Mouse (Mus musculus) midbrain, embryonic 10.5 days (tissue): ENCODE data around the gene Scd1. TPM values are rescaled to one million over a fixed set of nuclear protein-coding genes. Genes with fewer than 3 reads are reported as not detected.

ENCODE experiments used
- DNase-seq: peaks from one replicate; pipeline ENCODE4 v3.0.0-alpha.2; 2017; ENCODE audit warnings: low spot score
- H3K27ac ChIP-seq: fragments of 300-500 bp; sonication (generic); replicated peaks from 2 replicates; pipeline ENCODE4 v1.5.1; 2016; ENCODE audit warnings: mild to moderate bottlenecking
- H3K27me3 ChIP-seq: fragments of 300-500 bp; sonication (generic); 2 replicates; pipeline ENCODE4 v1.6.1; 2016; ENCODE audit warnings: low read depth, mild to moderate bottlenecking; ENCODE audit not compliant: poor library complexity, severe bottlenecking
- H3K36me3 ChIP-seq: fragments of 300-500 bp; sonication (generic); 2 replicates; pipeline ENCODE4 v1.6.1; 2016; ENCODE audit warnings: mild to moderate bottlenecking, moderate library complexity
- H3K4me1 ChIP-seq: fragments of 300-500 bp; sonication (generic); 2 replicates; pipeline ENCODE4 v1.6.1; 2016
- H3K4me3 ChIP-seq: fragments of 300-500 bp; sonication (generic); 2 replicates; pipeline ENCODE4 v1.5.1; 2016; ENCODE audit warnings: mild to moderate bottlenecking, moderate library complexity
- H3K9me3 ChIP-seq: fragments of 300-500 bp; sonication (generic); replicated peaks from 2 replicates; pipeline ENCODE4 v1.6.1; 2016; ENCODE audit warnings: mild to moderate bottlenecking
- WGBS: fragments of 180-500 bp; shearing (Covaris S2); methylation state at CpG from one replicate; pipeline ENCODE4 v1.1.7; 2016; 5-methylcytosine and 5-hydroxymethylcytosine counted together
- polyA plus RNA-seq: library from polyadenylated mRNA; unstranded; fragments of >200 nt; fragmentation: Nextera tagmentation; extraction: Ambion mirVana; gene quantifications from 2 replicates; pipeline ENCODE4 v1.2.1, GENCODE M21; 2016

The Scd1 gene
- polyA plus RNA-seq, 1 experiment from 2014 or later, result 21.6 TPM

DNA sequence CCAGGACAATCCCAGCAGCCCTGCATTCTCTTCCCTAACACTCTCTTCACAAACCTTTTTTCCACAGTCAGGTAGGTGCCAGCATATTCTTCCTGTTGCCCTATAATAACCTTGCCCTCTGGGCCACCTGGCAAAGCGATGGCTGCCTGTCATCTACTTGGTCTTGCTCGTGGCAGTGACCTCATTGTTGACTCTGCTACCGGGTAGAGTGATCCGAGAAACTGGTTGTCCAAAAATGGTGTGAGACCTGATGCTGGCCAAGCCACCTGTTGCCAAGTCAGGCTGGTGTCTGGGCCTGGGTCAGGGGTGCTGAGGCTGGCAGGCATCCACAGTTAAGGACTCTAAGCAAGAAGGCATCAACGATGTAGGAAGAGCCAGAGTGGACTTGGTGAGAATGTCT, 10.4 kb upstream of the Scd1 start:
- H3K4me1 ChIP-seq, result no peaks in the 10 kb centered on the region
- WGBS, result 88% methylated on average over 5 of the region's 5 CpGs
- H3K36me3 ChIP-seq, result no peaks in the 10 kb centered on the region
- DNase-seq, result no peak
- no peaks in the 10 kb centered on the region for H3K9me3 ChIP-seq
- H3K27ac ChIP-seq, result no peak overlapping the region
- no peak overlapping the region for H3K4me3 ChIP-seq
- no peaks in the 10 kb centered on the region; the same call in 1 of the 2 replicates for H3K27me3 ChIP-seq

GRCm38 (mm10) chr19:44417448-44417847, 9.8 kb upstream of the Scd1 start:
- H3K9me3 ChIP-seq, result no peaks in the 10 kb centered on the region
- H3K36me3 ChIP-seq, result no peaks in the 10 kb centered on the region
- WGBS, result 69% methylated on average over 4 of the region's 4 CpGs
- no peaks in the 10 kb centered on the region; the same call in 1 of the 2 replicates for H3K27me3 ChIP-seq
- no peak overlapping the region for H3K4me3 ChIP-seq
- no peak for DNase-seq
- H3K27ac ChIP-seq, result no peak overlapping the region
- H3K4me1 ChIP-seq, result no peaks in the 10 kb centered on the region

- Histone ChIP-seq H3K9me3 (no peaks in the 10 kb centered on the region), H3K4me1 (no peaks in the 10 kb centered on the region), H3K4me3 (no peak overlapping the region), H3K27ac (no peak overlapping the region; the same call in 1 of the 2 replicates), H3K36me3 (no peaks in the 10 kb centered on the region), H3K27me3 (no peaks in the 10 kb centered on the region; the same call in 1 of the 2 replicates)
- WGBS, result 84% methylated on average over 5 of the region's 5 CpGs
- no peak for DNase-seq
Measured at GRCm38 (mm10) chr19:44416240-44416639, 8.6 kb upstream of the Scd1 start.

DNA sequence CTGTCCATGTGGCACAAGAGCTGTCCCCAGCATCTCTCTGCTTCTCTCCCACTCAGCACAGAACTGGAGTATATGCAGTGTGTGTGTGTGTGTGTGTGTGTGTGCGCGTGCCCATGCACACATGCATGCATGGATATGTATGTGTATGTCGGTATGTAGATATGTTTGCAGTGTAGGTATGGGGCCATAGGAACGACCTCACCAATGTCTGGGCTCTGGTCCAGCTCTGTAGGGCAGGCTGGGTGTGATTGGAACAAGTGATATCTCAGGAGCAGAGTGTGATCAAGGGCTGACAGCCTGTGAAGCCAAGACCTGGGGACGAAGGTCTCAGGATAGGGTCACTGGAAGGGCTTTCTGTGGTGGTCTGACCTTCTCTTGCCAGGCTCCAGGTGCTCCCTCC, 7.8 kb upstream of the Scd1 start:
- WGBS, result 93% methylated on average over 5 of the region's 5 CpGs

DNA sequence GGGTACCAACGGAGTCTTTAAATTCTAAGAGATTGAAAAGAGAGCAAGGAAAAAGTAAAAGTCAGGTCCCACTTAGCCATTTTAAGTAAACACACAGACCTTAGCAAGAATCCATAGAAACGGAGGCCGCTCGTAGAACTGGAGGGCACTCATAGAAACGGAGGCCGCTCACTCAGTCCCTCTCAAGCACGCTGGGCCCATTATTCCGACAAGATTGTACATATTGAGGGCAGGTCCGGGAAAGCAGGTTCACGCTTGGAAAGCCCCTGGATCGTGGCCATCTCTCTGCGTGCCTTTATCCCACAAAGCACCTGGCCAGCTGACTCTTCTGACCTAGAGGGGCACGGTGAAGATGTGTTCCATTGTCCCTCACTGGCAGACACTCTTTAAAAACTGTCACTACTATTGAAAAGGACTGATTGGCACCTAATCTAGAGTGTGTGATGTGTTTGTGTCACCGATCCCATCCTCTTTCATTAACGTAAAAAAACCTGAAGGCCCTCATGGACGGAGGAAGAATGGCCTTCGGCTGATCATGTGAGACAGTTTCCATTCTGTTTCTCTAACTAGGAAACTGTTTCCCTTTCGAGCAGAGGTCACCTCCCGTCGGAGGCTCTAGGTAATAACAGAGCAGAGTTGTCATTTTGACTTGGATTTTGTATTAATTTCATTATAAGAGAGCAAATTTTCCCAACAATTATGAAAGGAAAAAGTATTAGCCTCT, 2.8 kb upstream of the Scd1 start:
- WGBS, result 89% methylated on average over 20 of the region's 20 CpGs
- Histone ChIP-seq H3K36me3 (peaks cover 7% of the 10 kb centered on the region), H3K9me3 (no peaks in the 10 kb centered on the region), H3K27me3 (peaks cover 14% of the 10 kb centered on the region), H3K4me1 (peaks cover 33% of the 10 kb centered on the region), H3K4me3 (no peak overlapping the region), H3K27ac (no peak overlapping the region)
- no peak for DNase-seq

More for the DNA sequence above, 7.8 kb upstream of the Scd1 start:
- no peaks in the 10 kb centered on the region for H3K4me1 ChIP-seq
- H3K9me3 ChIP-seq, result no peaks in the 10 kb centered on the region
- no peak overlapping the region for H3K27ac ChIP-seq
- no peaks in the 10 kb centered on the region; the same call in 1 of the 2 replicates for H3K27me3 ChIP-seq
- no peak overlapping the region for H3K4me3 ChIP-seq
- H3K36me3 ChIP-seq, result no peaks in the 10 kb centered on the region
- DNase-seq, result no peak

GRCm38 (mm10) chr19:44408595-44408994, 916 bp upstream of the Scd1 start:
- 70% methylated on average over 4 of the region's 4 CpGs for WGBS
- Histone ChIP-seq H3K27ac (peak overlapping the region; percentile 82), H3K36me3 (peaks cover 26% of the 10 kb centered on the region), H3K27me3 (peaks cover 14% of the 10 kb centered on the region; the same call in 1 of the 2 replicates), H3K4me1 (peaks cover 41% of the 10 kb centered on the region), H3K4me3 (peak overlapping the region; percentile 70), H3K9me3 (no peaks in the 10 kb centered on the region)
- no peak for DNase-seq

DNA sequence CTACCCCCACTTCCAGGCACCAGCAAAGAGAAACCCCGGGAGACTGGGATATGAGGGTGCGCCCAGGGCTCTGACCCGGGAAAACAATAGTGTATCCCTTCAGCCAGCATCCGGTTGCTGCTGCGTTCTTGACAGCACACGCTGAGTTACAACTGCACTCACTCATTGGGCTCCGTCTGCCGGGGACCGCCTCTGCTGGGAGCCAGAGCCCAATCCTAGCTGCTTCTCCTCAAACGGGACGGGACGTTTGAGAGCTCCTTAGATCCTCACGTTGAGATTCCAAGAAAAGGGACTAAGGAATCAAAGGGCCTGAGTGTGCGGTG, 505 bp upstream of the Scd1 start:
- peaks cover 41% of the 10 kb centered on the region for H3K4me1 ChIP-seq
- peaks cover 30% of the 10 kb centered on the region for H3K36me3 ChIP-seq
- H3K4me3 ChIP-seq, result peak overlapping the region; percentile 70
- H3K9me3 ChIP-seq, result no peaks in the 10 kb centered on the region
- H3K27me3 ChIP-seq, result peaks cover 14% of the 10 kb centered on the region; the same call in 1 of the 2 replicates
- WGBS, result under 1% methylated on average over 14 of the region's 14 CpGs
- peak; percentile 68 for DNase-seq
- peak overlapping the region; percentile 82 for H3K27ac ChIP-seq

DNA sequence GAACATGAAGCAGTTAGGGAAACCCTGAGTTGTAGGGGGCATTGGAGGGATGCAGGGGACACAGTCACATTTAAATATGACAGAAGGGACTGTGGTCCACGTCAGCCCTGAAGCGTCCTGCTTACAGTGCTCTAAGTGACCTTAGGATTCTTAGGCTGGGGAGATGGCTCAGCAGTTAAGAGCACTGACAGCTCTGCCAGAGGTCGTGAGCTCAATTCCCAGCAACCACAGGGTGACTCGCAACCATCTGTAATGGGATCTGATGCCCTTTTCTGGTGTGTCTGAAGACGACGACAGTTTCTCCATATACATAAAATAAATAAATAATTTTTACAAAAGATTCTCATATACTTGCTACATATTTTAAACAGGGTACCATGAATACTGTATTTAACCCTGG, 4.1 kb downstream of the Scd1 start:
- H3K4me3 ChIP-seq, result no peak overlapping the region
- peaks cover 6% of the 10 kb centered on the region; the same call in 1 of the 2 replicates for H3K27me3 ChIP-seq
- 86% methylated on average over 6 of the region's 6 CpGs for WGBS
- no peak for DNase-seq
- H3K36me3 ChIP-seq, result peaks cover 76% of the 10 kb centered on the region
- H3K4me1 ChIP-seq, result peaks cover 38% of the 10 kb centered on the region
- H3K27ac ChIP-seq, result no peak overlapping the region
- H3K9me3 ChIP-seq, result no peaks in the 10 kb centered on the region

GRCm38 (mm10) chr19:44400484-44401197, 7.0 kb downstream of the Scd1 start:
- peaks cover 100% of the 10 kb centered on the region for H3K36me3 ChIP-seq
- no peak for DNase-seq
- no peaks in the 10 kb centered on the region for H3K27me3 ChIP-seq
- peaks cover 9% of the 10 kb centered on the region for H3K4me1 ChIP-seq
- WGBS, result 91% methylated on average over 8 of the region's 8 CpGs
- H3K27ac ChIP-seq, result no peak overlapping the region
- no peaks in the 10 kb centered on the region for H3K9me3 ChIP-seq
- H3K4me3 ChIP-seq, result no peak overlapping the region

DNA sequence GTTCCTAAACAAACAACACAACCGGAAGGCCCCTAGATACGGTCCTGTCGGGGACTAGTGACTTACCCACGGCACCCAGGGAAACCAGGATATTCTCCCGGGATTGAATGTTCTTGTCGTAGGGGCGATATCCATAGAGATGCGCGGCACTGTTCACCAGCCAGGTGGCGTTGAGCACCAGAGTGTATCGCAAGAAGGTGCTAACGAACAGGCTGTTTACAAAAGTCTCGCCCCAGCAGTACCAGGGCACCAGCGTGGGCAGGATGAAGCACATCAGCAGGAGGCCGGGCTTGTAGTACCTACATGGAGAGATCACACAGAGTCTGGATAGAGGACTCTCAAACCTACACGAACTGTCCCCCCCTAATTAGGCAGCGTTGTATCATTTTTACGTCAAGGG, 7.6 kb downstream of the Scd1 start:
- Histone ChIP-seq H3K27ac (no peak overlapping the region), H3K4me3 (no peak overlapping the region), H3K36me3 (peaks cover 99% of the 10 kb centered on the region), H3K9me3 (no peaks in the 10 kb centered on the region), H3K4me1 (peaks cover 4% of the 10 kb centered on the region; the same call in 1 of the 2 replicates), H3K27me3 (no peaks in the 10 kb centered on the region)
- DNase-seq, result no peak
- WGBS, result 92% methylated on average over 18 of the region's 18 CpGs

DNA sequence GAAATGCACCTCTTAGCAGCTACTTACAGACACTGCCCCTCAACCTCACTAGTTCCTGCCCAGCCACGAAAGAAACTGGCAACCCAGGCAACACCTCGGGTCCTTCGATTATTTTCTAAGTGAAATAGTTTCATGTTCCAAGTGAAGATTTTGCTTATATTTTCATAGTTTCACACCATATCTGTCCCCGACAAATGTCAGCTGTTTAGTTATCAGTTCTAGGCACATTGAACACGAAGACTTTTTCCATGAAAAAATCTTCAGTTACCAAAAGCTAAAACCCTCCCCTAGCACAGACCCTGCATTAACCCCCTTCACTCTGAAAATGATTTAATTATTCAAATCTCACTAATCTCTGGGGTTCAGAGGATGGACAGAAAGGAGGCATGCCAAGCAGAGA, 10.9 kb downstream of the Scd1 start:
- no peaks in the 10 kb centered on the region for H3K27me3 ChIP-seq
- H3K9me3 ChIP-seq, result no peaks in the 10 kb centered on the region
- no peak for DNase-seq
- peaks cover 78% of the 10 kb centered on the region for H3K36me3 ChIP-seq
- no peaks in the 10 kb centered on the region for H3K4me1 ChIP-seq
- no peak overlapping the region for H3K27ac ChIP-seq
- WGBS, result 93% methylated on average over 5 of the region's 5 CpGs
- H3K4me3 ChIP-seq, result no peak overlapping the region

- no peak for DNase-seq
- Histone ChIP-seq H3K9me3 (no peaks in the 10 kb centered on the region), H3K27ac (no peak overlapping the region), H3K4me1 (peaks cover 3% of the 10 kb centered on the region), H3K4me3 (no peak overlapping the region), H3K36me3 (peaks cover 60% of the 10 kb centered on the region), H3K27me3 (no peaks in the 10 kb centered on the region)
- WGBS, result 91% methylated on average over 7 of the region's 7 CpGs
Measured at GRCm38 (mm10) chr19:44394972-44395371, 12.7 kb downstream of the Scd1 start.

DNA sequence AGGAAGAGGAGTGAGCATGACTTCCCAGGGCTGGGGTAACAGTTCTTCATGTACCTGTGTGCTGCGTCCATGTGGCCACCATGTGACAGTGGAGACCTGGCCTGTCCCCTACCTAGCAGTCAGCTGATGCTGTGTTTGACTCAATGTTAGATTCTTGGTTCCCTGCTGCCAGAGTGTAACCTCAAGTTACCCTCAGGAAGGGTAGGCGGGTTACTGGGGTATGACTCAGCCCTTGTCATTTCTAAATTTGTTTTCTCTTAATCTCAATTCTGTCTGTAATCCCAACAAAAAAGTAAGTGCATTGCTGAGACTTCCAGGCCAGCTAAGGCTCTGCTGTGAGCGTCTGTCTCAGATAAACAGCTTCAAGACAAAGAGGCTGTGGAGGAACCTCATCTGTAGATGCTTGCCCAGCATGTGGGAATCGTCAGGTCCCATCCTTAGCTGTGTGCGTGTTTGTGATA, 13.7 kb downstream of the Scd1 start:
- DNase-seq, result no peak
- Histone ChIP-seq H3K4me3 (no peak overlapping the region), H3K9me3 (no peaks in the 10 kb centered on the region), H3K27ac (no peak overlapping the region), H3K27me3 (no peaks in the 10 kb centered on the region), H3K4me1 (peaks cover 13% of the 10 kb centered on the region), H3K36me3 (peaks cover 50% of the 10 kb centered on the region)
- 84% methylated on average over 5 of the region's 5 CpGs for WGBS
